Mouse (Mus musculus) small intestine, adult 10 weeks (tissue): ENCODE measurements around the gene Yars. TPM values are rescaled to one million over a fixed set of nuclear protein-coding genes. Genes with fewer than 3 reads are reported as not detected.

Source experiments
- polyA plus RNA-seq: library from polyadenylated mRNA; stranded (reverse); fragments of 350-450 nt; fragmentation: Illumina TruSeq; extraction: RNeasy Lipid Tissue Mini Kit (QIAGEN cat#74804); gene quantifications from one replicate; pipeline ENCODE4 v1.2.3, GENCODE M21; 2014; ENCODE audit warnings: low replicate concordance

Yars gene
- polyA plus RNA-seq = 1.4 TPM

GRCm38 (mm10) chr4:129189542-129190519, at the start of gene Yars, which contains the start of gene S100pbp:
Gene Yars (plus strand): TSS chr4:129189760.
Gene S100pbp (minus strand): TSS chr4:129189727.

DNA sequence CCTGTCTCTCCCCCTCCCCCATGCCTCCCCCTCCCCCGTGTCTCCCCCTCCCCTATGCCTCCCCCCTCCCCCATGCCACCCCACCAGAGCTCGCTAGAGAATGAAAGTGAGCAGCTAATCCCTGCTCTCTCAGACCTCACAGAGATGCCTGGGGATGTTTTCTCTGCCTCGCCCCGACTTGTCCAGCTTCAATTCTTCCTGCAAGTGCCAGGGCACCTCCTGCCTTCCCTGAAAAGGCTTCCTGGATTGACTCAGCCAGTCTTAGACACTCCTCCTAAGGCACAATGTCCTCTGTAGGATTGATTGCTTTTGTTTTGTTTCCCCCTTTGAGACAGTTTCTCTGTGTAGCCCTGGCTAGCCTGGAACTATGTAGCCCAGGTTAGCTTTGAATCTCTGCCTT, 71.6 kb downstream of the Yars start, which contains the start of gene C77080:
Gene C77080, minus strand, starts transcription at position 209 of the 400 bp plus-strand sequence.

Other genes starting within 250 kb of the Yars start
- gene Azin2, start 227.3 kb upstream of the Yars start, polyA plus RNA-seq = not detected
- 158 TPM for gene Ak2, start 197.8 kb upstream of the Yars start, polyA plus RNA-seq
- 16.9 TPM for gene Rnf19b, start 131.5 kb upstream of the Yars start, polyA plus RNA-seq
- gene Tmem54, start 84.2 kb upstream of the Yars start, polyA plus RNA-seq = 1.3 TPM
- not detected for gene Hpca, start 67.7 kb upstream of the Yars start, polyA plus RNA-seq
- gene Fndc5, start 52.8 kb upstream of the Yars start, polyA plus RNA-seq = 0.30 TPM
- 28.5 TPM for gene S100pbp, start within 50 bp of the Yars start, polyA plus RNA-seq
- 14.3 TPM for gene C77080, start 71.6 kb downstream of the Yars start, polyA plus RNA-seq
- gene Sync, start 97.9 kb downstream of the Yars start, polyA plus RNA-seq = 0.85 TPM
- gene Rbbp4, start 145.6 kb downstream of the Yars start, polyA plus RNA-seq = 118 TPM
- gene Zbtb8os, start 145.9 kb downstream of the Yars start, polyA plus RNA-seq = 160 TPM
- 1.1 TPM for gene Zbtb8a, start 188.4 kb downstream of the Yars start, polyA plus RNA-seq